Mouse (Mus musculus) right cerebral cortex, postnatal 36 days (tissue): ENCODE measurements around the gene Hmcn1.
A peak's percentile ranks its signal among the peaks of the same experiment; 100 is the strongest.

ENCODE experiments used
- DNase-seq, 2 experiments: peaks; one replicate each; pipeline ENCODE4 v3.0.0; 2022; ENCODE audit warnings: low spot score in 2 of 2, mixed read lengths in 1 of 2

The Hmcn1 gene

DNA sequence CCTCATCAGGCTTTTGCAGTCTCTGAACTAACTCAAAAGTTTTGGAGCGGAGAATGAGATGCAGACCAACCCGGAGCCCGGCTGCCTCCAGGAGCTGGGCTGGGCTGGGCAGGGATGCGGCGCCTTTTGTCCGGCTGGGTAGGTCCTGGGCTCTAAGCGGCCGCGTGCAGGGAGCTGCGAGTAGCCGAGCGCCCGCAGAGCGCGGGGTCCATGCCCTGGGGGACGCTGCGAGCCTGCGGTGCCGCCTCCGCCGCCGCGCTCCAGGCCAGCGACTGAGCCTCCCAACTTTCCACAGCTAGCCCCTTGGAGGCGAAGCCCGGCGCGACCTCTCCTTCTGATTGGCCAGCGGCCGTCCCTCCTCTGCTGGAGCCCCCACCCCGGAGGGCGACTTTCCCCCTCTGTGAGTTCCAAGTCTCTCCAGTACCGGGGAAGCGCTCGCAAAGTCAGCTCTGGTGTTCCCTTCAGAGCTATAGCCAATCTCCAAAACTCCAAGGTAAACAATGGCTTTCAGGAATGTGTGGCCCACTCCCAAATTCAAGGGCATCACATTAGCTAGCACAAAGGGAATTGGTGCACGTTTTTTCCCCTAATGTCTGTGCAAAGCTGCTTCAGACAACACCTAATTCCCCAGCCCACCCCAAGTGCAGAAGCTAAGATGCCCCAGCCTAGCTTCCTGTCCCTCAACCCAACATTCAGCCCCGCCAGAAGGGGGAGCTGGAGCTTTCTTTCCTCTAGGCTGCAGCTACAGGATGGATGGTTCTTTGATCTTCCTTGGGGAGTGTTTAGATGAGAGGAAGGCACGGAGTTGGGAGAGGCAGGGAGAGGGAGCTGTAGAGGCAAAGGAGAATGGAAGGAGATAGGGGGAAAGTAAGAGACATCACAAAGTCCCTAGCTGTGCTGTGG is at the start of gene Hmcn1:
Gene Hmcn1 (minus strand): TSS at position 274 of the 903 bp plus-strand sequence.
- no peak for DNase-seq

DNA sequence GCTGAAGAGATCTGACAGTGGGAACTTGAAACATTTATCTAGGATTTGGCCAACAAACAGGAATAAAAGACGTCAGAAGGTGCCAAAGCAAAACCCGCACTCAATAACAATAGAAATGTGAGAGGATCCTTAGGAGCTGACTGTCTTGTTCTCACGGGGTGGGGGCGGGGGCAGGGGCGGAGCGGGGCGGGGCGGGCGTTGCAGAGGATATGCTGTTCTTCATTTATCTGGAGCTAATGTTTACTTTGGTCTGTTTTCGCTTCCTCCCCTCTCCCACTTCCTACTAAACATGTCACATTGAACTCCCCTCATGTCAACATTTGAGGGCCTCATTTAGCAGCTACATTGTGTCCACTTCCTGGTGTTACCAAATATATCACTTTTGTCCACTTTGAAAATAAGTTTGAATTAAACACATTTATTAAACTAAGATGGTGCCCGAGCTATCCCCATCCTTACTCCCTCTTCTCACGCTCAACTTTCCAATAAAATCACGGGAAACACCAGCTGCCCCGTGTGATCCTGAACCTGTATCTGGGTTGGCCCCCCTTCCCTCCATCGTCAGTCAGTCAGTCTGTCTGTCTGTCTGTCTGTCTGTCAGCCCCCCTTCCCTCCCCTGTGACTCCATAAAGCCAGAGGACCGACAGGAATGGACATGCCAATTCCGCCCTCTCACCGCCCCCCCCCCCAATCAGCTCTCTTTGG is 47.9 kb upstream of the Hmcn1 start:
- DNase-seq = no peak

DNA sequence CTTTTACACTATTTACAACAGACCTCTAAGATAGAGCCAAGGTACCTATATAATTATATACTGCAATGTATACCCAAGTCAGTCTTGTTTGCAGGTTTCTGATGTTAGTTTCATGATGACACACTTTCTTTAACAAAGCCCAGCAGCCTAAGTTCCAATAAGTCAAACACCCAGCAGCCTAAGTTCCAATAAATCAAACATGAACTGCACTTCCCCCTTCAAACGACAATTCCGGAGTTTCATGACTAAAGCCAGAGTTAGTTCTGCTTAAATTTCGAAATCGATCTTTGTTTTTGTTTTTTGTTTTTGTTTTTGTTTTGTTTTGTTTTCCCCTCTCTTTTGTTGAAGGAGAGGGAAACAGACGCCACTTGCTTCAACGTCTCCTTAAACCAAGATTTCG is 47.1 kb upstream of the Hmcn1 start:
- no peak for DNase-seq

DNA sequence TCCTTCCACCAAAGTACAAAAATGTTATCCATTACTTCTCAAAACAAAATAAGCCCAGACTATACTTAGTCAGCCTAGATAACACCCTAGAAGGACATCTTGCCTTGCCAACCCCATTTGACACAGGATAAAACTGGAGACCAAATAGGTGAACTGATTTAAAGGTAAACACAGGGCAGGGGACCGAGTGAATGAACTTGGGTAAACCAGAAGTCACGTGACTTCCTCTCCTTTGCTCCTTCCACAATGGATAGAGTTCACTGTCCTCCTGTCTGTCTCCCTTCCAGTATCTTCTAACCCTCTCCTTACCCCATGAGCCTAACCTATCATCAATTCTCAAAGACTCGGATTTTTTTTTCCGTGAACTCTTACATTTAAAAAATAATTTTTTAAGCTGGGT is 46.0 kb upstream of the Hmcn1 start:
- DNase-seq = no peak

DNA sequence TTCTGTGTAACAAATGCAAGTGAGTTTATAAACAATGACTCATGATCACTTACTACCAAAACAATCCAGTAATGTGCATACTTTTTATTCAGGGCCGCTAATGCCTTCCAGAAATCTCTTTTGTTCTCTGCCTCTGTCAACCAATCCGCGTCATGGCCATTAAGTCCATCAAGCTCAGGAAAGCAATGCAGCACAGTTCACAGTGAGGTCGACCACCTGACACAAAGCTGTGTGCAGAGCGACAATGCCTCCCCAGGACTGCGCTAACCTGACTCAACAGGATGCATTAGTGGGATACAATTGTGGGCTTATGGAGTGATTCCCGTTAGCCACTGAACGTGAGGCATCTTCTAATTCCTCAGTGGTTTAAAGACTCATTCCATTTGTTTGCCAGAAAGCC is 45.3 kb upstream of the Hmcn1 start:
- no peak for DNase-seq

DNA sequence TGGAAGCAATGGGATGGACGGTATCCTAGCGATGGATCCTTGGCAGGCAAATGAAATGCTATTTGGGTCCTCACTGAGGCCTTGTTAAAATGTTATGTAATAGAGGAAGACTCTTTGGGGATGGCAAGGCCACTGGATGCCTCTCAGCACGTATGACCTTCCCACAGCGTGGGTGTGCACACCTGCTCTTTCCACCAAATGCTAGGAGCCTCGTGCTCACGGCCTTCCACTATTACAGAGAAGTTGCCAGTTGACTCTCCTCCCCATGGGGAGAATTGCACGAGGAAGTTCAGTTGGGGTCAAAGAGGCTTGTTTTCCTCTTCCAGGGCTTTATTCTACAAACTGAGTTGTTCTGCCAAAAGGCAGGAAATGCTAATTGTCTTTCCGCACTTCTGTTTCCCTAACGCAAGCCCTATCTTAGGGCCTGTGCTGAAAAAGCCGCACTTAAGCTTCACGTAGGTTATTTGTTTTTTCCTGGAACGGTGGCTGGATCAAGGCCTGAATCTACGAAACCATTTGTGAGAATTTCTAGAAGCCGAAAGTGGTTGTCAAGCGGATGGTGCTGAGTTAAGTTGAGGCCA is 43.3 kb upstream of the Hmcn1 start:
- DNase-seq = no peak

DNA sequence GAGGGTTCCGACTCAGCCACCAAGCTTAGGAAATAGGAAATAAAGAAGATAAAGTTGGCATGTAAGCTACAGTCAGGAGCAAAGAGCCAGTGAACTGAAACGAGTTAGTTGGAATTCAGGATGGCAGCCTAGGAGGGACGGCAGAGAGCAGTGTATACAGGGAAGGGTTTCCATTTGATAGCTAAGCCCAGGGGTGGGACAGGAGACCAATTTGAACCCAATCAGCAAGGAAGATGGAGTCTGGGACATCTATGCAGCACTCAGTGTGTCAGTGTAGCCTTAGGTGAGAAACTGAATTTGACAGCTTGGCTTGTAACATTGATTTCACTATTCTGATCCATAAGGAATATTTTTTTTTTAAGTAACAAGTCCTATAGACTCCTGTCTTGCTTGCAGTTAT is 42.5 kb upstream of the Hmcn1 start:
- DNase-seq = no peak

DNA sequence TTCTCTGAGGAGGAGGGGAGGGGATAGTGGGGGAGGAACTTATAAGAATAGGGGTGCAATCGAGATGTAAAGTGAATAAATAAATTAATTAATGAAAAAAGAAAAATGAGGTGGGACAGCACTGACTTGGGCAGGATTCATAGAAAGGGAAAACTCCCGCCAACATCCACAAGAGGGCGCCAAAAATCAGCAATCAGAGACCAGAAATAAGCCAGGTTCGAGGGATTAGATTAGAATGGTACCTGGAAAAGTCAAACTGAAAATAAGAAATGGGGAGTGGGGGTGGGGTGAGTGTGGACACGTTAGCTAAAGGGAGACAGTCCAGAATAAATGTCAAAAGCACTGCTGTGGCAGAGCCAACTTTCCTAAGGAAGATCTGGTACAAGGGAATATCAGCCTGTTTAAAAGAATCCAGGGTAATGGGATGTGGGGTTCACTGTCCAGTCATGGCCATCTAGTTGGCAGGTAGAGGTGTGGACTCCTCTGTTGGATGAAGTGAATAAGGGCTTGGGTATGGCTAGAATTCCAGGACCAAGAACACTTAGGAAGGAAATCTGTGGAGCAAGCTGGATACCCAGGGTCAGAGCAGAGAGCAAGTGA is 41.9 kb upstream of the Hmcn1 start:
- DNase-seq = peak in 1 of 2 experiments; percentile 28

DNA sequence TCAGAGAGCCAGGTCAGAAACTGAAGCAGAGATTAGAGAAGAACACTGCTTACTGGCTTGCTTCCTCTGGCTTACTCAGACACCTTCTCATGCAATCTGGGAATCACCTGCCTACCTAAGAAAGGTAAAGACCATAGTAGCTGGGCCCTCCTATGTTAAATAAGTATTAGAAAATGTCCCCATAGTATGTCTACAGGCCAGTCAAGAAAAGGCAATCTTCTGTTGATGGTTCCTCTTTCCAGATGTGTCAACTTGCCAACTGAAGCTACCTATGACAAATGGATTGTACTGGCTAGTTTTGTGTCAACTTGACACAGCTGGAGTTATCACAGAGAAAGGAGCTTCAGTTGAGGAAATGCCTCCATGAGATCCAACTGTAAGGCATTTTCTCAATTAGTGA is 40.1 kb upstream of the Hmcn1 start:
- no peak for DNase-seq

DNA sequence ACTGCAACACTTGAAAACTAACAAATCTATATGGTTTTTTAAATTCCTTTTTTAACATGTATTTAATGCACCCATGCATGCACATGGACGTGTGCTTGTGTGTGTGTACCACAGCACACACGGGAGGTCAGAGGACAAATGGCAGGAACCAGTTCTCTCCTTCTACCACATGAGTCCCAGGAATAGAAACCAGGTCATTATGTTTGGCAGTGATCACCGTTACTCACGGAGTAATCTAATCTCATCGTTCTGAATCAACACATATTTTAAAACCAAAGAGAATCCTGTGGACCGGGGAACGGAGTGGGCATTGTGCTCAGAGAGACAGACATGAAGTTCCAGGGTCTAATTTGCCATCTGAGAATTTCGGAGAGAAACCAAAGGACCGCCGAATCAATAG is 38.3 kb upstream of the Hmcn1 start:
- no peak for DNase-seq

DNA sequence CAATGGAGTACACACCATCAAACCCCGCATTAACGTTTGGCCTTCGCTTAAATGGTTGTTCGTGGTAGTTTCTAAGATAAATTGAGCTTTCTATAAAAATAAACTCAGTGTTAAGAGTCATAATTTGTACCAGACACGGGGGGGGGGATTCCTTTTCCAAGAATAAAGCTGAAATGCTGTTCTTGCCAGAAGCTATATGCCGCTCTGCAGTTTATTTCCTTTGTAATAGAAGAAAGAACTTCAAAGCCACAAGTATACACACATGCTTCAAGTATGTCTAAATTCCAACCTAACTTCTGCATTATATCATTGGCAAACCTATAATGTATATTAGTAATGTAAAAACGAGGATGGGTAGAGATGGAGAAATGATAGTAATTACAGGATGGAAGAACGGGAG is 37.9 kb upstream of the Hmcn1 start:
- DNase-seq = no peak

DNA sequence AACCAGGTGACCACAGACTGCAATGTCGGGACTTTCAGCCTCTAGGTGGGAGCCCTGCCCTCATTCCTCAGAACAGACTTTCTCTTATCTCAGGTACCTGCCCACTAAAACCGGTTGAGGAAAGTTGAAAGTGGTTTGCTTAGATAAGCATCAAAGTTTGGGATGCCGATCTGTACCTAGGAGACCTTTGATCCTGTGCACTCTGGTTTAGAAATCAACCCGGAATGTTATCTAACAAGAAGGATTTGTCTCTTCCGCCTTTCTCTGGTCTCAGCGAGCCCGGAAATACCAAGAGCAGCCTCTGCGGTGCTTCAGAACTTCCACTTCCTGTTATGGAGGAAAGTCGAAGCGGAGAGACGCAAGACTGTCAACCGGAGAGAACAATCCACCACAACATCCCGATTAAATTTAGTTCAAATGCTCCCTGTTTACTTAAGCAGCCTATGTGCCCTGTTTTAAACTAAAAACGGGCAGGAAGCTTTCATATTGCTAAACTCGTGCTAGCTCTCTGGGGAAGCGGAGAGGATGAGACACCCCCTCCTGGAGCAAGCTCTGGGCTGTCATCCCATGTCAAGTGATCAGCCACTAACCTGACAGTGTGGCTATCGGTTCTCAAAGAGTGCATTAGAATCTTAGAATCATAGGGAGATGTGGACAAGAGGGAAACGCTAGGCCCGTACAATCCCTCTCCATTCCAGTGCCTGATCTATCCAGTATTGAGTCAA is 32.0 kb upstream of the Hmcn1 start:
- DNase-seq = no peak

DNA sequence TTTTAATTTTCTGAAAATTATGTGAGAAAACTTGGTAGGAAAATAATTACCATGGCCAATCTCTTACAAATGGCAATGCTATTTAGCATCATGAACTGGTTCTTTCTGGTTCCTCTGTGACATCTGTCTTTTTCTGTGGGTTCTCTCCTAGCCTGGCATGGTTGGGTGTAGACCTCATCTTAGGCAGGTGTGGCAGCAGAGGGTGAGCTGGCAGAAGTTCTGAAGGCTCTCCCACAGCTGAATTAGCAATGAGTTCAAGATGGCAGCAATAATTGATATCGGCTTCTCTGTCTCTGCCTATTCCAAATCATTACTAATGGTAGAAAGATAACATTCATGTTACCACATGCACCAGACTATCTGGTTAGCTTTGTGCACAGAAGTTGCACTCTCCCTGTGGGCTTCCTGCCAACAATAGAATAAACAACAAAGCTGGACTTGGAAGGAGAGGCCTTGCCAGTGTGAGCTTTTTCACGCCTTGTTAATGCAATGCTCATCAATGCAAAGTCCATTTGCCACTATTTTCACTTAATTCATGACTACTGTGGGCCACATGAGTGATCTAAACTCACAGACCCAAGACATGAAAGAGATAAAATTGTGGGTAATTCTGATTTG is 26.1 kb upstream of the Hmcn1 start:
- no peak for DNase-seq

DNA sequence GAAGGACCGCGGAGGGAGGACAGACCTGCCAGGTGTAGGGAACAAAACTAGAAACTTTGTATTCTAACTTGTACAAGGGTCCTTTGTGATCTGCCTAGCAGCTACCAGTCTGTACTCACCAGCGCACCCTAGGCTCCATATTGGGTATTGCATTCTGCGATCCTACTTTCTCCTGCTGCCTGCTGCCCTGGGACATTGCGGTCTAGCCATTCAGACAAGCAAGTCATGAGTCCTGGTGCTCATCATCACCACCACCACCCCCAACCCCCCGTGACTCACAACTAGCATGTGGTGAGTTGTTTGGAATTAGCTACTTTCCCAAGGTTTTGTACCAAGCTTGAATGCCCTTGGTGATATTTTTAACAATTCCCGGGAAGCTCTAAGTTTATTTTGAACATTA is 17.8 kb upstream of the Hmcn1 start:
- peak in 1 of 2 experiments; percentile 17 for DNase-seq

DNA sequence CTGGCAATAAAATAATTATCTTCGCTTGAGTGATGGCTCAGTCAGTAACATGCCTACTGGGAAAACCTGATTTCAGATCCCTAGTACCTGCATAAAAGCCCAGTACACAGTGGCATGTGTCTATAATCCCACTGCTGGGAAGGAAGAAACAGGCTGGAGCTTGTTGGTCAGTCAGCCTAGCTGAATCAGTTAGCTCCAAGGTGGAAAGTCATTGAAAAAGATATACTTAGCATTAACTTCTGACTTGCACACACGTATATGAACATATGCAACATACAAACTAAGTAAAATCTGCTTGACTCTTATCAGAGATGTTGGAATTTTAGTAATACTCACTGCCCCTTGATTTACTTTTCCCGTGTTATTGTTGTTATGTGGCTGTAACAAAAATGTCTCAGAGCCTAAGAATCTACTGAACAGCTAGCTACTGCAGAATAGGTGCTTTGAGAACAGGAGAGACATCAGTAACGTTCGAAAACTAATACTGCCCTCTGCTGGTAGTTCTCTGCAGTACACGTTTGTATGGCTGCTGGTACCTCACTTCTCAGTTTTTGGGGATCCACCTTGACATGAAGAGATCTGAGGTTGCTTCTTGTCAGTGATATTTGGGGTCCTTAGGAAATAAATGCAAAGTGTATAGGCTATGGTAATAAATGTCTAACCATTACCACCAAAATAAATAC is 16.0 kb upstream of the Hmcn1 start:
- DNase-seq = peak; percentile 39 to 40

DNA sequence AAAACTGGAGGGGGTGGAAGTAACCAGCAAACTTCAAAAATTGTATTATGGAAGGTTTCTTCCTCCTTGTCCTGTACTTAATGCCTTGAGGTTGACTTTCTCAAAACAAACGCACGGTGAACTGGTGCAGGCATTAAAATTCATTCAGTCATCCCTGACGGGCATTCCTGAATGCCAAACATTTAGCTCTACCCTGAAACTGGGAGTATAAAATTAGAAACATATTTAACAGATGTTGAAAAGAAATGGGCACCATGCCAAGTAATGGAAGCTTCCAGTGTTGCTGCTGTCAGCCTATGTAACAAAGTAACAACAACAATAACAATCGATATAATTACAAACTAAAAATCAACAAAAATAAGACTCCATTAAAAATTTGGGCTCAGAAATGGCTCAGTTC is 14.5 kb upstream of the Hmcn1 start:
- DNase-seq = no peak

DNA sequence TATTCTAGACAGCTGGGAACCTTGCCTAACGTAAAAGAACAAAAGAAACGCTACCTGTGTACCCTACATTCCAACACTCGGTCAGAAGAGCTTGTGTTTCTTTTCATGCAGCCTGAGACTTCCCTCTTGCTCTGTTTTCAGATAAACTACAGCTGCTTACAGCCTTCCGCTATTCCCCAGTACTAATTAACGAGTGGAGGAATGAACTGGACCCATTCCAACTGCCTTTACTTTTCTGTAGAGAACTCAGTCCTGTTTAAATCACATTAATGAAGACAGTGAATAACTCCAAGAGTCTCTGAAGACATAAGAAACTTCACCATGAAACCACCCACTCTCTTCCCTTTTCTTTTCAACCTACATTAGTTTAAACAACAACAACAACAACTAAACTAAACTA is 10.8 kb upstream of the Hmcn1 start:
- no peak for DNase-seq

DNA sequence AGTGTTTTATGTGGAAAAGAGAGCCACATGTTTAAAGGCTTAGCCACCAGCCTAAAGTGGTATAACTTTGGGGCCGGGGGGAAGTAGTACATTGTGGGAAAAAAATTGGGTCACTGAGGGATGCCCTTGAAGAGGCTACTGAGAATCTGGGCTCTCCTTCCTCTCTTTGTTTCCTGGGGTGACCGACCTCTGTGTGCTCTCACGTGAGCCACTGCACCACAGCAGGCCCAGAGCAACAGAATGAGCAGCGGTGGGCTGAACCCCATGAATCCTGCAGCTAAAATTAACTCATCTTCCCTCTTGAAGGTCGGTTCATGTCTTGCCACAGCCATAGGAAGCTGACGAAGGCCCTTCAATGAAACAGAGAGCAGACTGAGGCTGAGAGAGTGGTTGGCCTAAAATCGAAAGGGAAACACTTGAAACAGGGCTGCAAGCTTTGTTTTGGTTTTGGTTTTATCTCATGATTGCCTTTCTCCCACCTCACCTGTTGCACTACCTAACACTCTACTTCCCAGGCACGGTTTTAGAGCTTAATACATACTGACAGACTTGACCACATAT is 8.7 kb upstream of the Hmcn1 start:
- DNase-seq = no peak

DNA sequence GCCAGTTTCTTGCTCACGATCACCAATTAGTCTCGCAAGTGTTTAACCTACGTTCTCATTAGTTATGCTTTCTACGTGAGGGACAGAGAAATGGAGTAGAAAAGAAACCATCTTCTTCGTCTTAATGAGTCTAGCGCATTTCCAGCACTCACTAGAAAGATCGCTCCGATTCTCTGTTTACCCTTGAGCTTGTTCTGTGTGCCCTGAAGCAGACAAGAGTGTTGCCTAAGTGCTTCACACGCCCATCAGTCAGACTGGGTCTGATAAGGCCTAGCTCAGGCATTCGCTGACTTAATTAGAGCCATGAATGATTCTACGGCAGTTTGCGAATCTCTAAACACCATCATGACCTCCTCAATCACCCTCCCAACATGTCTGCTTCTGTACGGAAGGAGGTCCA is 7.5 kb upstream of the Hmcn1 start:
- DNase-seq = no peak

DNA sequence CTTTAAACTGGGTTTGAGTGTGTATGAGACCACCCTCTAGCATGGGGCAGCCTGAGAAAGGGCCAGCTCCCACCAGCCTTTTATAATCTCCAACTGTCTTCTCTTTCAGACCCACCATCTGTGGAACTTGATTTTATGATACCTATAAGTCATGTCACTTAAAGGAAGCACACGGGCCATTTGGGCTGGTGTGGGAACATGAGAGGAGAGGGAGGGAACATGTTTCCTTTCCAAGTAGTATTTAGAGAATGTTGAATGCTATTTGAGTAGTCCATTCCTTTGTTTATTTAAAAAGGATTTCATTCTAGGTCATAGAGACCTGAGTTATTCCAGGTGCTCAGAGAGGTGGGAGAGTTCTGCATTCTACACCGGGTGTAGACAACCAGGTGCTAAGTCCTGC is 1.4 kb upstream of the Hmcn1 start:
- DNase-seq = no peak
